Mouse (Mus musculus): ENCODE data around the gene Tes.

Gene Tes

DNA sequence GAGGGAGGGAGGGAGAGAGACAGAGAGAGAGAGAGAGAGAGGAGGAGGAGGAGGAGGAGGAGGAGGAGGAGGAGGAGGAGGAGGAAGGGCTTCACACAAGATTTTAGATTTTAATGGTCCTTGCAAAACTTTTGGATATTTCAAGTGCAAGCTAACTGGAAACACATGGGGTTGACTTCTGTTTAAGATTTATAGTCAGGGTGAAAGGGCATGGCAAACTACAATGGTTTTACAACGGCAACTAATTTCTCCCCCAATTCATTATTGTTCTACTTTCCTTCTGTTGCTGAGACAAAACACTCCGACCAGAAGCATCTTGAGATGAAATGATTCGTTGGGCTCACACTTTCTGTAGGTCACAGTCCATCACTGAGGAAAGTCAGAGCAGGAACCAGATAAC is 87.6 kb downstream of the Tes start:
- in situ Hi-C loops (cut with MseI, MboI), result no loop called here
